Mouse (Mus musculus): ENCODE measurements around the gene Spon1.

DNA sequence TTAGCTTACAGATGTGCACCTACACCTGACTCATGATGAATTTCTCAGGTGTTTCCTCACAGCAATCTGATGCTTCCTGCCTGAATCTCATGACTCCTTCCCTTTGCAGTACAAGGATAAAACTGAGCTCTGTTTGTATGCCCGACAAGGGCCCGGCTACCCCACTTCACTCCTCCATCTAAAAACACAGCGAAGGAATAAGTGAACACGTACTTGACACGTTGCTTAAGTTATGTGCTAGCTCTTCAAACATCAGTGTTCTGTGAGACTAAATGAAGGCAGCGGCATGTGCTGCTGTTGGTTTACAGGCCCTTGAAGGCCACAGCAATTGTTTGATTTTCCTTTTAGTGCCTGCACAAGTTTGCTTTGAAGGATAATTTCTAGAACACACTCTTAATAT is 298.2 kb downstream of the Spon1 start:
- TF ChIP-seq CTCF (IDR thresholded peaks at IDR 0.05; ENCODE audit: low read depth) (no peak), EP300 (IDR thresholded peaks at IDR 0.05; ENCODE audit: low read depth) (no peak; the same call in 1 of the 2 replicates)
